Mouse (Mus musculus): ENCODE results near the gene Olfr297.

Gene Olfr297

GRCm38 (mm10) chr7:86519668-86520067 is at the start of gene Olfr297:
Gene Olfr297, plus strand, starts transcription at chr7:86519968.
- no peak for DNase-seq (ENCODE audit: low spot score in 2 of 2)

GRCm38 (mm10) chr7:86492384-86492783 is 27.4 kb upstream of the Olfr297 start, which contains the start of gene Olfr298:
Gene Olfr298, minus strand, starts transcription at chr7:86492484.
- DNase-seq (ENCODE audit: low spot score in 2 of 2) = no peak
